Mouse (Mus musculus) retina, adult 2 months (tissue): ENCODE results near the gene Rasgef1b.

Experiments
- DNase-seq: peaks from one replicate; pipeline ENCODE4 v3.0.0-alpha.2; 2012; ENCODE audit warnings: low read depth, low spot score

The Rasgef1b gene

DNA sequence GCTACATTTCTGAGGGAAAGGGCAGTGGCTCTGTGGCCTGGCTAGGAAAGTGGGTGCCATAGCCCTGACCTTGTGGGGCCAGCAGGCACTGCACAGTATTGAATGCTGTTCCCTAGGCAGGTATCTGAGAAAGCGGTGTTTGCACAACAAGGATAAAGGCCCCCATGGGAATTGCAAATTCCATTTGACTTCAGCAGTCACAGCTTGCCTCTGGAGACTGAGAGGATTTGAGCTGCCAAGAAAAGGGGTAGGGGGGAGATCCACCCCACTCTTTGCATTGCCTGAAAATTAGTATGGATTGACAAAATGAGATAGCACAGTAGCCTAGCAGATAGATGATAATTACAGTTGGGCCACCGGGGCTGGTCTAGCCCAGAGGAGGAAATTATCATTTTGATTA is 326.1 kb downstream of the Rasgef1b start:
- no peak for DNase-seq

DNA sequence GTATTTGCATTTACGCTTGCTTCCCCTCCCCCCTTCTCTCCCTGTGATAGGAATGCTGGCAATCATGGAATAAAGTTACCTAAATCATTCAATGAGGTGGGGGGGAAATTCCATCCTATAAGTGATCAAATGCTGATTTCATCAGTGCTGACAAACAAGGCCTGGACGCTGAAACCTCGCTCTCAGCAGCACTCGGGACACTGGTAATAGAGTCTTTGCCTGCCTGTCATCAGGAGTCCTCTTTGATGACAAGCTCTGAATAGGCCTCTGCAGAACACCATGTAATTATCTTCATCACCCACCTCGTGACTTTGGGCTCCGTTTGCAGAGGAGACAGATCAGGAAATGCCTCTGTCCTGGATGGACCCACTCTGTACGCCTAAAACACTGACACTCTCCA is 326.6 kb downstream of the Rasgef1b start:
- no peak for DNase-seq

DNA sequence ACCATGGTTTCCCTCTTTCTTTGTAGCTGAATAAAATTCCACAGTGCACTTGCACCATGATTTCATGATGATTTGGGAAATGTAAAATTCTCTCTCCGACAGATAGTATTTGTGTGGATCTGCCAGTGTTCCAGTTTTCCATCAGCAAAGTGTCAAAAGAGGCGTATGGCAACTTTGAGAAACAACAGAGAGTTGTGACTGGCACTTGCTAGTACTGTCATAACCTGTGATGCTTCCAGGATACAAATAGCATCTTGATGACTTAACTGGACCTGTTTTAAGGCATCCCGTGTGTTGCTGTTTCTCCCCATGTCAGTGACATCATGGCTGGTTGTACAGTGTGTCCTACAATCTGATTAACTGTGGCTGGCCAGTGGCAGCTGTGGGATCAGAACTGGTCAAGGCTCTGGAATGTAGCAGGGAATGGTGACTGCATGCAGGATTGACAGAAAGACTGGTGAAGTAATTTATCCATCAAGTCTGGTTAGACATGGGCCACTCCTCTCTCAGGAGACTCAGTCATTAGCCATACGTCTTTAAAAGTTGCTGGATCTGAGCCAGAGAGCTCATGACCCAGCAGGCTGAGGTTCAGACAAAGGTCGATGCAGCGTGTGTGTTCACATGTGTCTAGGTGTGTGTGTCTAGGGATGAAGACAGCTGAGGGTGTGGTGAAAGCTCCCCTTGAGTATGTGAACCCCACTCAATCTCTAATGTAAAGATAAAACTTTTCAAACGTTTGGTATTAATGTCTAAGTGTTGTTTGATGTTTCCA is 328.8 kb downstream of the Rasgef1b start:
- no peak for DNase-seq

DNA sequence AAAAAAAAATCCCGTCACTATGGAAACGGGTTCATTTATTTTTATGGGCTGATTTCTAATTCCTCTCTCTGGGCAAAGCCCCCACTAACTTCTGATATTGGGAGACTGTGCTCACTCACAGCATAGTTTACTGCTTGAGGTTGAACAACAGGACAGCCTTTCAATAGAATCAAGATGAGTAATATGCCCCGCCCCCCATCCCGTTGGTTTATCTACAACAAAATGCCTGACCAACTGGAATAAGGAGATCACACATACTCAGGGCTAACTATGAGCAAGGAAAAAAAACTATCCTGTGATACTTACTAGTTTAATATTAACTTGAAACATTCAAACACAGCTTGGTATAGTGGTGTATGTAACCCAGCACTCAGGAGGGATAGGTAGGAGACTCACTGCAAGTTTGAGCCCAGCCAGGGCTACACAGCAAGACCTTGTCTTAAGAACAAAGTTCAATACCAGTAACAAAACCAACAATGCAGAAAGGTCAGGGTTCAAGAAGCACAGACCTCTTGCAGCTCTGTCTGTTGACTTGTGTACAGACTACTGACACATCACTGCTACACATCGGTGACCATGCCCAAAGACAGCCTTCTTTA is 330.3 kb downstream of the Rasgef1b start:
- no peak for DNase-seq

DNA sequence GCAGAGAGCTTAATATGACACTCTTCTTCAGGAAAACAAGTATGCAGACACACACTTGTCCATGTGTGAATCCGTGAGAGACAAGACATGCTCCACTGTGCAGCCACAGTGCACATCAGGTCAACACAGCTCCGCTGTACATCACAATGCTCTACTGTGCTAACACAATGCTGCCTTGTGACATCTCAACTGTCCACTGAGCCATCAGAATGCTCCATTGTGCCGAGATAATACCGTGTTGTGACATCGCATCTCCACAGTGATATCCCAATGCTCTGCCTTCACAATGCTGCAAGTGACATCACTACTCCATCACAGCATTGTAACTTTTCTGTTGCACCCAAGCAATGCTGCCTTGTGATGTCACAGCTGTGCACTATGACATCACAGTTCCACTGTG is 334.3 kb downstream of the Rasgef1b start:
- no peak for DNase-seq

DNA sequence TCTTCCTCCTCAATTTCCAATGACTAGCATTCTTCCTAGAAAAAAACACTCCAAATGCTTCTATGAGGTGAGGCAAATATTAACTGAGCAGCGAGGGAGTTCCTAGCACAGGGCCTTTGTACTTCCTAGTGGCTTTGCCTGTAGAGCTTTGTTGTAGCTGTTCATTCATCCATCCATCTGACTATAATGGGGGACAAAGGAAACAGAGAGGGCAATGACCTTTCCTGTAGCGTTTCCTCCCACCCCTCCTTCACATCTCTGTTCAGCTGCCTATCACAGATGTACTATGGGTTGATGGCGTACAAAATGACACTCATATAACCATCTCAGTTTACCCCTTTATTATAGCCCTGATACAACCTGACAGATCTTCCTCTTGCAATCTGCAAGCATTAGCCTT is 337.3 kb downstream of the Rasgef1b start:
- DNase-seq, result no peak

DNA sequence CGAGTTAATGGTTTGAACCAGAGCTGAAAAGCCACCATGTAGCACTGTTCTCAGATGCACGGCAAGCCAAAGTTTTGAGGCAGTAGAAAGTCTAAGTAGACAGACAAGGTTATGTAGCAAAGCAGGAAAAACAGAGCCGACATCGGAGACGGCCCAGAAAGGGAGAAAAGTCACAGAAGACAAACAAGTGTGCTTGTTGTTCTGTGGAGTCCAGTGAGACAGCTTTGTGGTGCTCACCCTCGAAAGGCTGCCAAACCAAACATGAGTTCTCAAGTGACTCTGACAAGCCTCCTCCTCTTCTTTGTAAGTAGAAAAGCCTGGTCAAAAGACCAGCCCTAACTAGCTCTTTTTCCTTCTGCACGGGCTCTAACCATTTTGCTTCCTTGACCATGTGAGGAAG is 338.1 kb downstream of the Rasgef1b start:
- DNase-seq, result no peak

DNA sequence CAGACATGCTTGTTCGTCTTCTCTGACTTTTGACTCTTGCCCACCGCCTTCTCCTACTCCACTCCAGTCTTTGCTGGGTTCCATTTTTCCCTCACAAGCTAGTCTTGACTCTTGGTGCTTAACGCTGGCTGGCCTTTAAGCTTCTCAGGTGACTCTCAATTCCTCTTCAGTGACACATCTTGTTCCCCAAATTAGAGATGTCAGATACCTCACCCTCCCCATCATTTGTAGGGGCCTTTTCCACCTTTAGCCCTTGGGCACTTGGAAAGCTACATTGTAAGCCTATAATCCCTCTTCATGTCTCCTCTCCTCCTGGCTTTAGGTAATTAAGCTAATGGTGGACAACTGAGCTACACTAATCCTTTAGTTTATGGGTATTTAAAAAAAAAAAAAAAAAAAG is 338.6 kb downstream of the Rasgef1b start:
- DNase-seq, result no peak

DNA sequence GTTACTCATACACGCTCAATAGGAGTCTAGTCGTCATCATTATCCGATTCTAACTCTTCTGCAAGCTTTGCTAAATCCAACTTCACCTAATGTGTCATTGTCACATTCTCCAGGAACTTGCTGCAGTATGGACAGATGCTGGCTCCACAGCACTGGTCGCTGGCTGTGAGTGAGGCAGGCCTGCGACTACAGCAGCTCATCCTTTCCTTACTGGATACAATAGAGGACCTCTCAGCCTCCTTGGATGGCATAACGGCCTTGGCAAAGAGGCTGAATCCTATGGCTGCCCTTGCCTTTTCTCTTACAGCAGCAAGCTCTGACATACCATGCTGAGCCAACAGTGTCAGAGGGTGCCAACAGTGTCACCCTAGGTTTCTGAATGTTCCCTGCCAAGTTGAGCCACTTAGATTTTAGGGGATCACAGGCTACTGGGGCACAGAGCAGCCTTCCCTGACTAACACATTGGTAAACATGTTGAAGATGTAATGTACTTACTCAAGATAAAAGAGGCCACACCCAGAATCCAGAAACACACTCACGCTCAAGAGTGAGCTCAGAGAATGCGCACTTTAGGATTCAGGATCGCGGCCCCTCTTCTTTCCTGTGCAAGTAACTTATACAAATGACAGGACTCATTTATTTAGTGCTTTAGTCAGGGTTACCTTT is 340.1 kb downstream of the Rasgef1b start:
- DNase-seq, result no peak

DNA sequence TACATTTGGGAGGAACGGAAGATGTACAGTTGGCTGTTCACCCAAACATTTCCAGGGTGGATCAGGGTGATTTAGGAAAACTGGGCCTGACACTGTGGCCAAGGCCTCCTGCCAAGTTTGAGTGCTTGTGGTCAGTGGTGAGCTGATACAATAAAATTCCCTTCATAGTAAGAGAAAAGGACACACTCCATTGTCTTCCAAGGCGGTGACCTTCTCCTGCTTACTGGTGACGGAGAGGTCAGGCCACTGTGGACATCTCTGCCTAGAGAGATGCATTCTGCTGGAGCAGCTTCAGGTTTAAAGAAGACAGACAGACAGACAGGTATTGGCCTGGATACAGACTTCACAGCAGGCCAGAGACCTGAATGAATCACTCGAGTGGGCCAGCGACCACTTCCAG is 340.7 kb downstream of the Rasgef1b start:
- DNase-seq, result no peak

DNA sequence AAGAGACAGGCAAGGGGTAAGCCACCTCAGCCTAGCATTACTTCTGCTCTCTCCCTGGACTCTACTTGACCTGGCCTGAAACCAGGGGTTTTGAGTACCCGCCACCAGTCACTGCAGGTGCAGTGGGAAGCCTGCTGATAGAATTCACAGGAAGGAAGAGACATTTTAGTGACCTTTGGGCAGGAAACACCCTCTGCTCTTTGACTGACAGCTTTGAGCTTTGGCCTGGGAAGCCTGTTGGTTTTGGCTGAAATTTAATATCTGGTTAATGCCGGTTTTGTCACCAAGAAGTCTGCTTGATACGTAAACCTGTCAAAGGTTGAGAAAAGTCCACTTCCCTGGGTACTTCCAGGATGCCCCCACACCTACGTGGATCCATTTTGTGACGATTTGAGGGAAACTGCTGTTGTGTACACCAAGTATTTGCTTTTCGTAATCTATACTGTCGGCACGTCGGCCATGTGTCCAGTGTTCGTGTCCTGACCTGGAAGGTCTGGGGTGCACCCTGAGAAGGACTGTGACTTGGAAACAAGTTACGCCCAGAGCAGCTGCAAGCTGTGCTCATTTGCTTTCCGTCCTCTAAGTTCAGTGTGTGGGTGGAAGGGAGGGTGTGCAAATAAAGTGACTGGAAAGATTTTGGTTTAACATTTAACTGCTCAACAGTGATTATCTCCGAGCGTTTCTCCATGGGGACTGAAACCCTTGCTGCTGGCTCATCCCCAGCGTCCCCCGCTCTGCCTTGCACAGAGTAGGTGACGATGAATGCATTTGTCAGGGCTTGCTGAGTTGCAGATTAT is 341.5 kb downstream of the Rasgef1b start:
- DNase-seq, result no peak

DNA sequence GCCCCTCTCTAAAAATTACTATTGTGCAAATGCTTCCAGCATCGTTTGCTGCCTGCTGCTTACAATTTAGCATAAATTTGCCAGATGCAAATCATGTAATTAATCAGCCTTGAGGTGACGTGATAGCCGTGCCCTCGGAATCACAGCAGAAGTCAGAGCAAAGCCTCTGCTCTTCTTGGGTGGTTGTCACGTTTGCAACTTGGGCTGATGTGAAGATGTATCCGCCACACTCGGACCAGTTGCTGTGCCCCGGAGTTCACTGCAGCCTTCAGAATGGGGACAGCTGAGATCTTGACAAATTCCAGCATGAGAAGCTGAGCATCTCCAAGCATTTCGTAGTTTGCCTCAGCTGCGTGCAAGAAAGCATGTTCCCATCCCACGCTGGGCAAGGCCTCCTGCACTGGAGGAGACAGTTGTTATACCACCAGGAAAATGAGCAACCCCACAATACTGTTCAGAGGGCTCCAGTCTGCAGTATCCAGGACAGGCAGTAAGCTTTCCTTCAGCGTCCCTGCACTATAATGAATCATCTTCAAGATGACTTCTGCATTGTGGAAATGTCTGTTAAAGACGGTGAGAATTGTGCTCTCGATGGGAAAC is 342.5 kb downstream of the Rasgef1b start:
- no peak for DNase-seq

DNA sequence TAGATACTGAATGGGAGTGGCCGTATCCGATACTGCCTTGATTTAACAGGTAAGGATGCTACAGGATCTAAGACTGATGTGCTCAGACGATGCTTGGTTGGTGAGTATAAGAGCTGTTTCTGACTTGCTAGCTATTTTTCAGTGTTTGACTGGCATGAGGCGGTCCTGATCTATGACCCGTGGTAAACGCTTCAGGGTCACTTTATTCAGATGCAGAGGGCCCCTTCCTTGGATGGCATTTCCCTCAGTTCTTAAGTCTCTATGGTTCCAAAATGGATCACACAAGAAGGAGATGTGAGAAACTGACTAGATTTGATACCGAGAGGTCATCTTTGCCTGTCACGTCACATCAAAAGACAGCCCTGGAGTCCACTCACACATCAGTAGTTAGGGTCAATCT is 343.1 kb downstream of the Rasgef1b start:
- no peak for DNase-seq

DNA sequence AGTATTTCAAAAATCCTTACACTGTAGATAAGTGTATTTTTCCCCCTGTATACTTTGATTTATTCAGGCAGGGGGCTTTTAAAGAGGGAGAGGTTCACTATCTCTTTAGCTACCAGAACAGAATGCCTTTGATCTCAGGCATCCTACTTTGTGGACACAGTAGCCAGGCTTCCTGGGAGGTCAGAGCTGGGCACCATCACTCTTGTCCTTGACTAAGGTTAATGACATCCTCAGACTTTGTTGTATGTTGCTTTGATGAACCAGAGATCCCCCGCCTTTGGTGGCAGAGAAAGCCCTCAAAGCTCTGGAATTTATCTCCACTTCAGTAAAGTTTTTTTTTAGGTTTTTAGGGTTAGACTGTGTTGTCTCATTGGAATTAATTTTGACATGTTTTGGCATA is 343.8 kb downstream of the Rasgef1b start:
- DNase-seq, result no peak

DNA sequence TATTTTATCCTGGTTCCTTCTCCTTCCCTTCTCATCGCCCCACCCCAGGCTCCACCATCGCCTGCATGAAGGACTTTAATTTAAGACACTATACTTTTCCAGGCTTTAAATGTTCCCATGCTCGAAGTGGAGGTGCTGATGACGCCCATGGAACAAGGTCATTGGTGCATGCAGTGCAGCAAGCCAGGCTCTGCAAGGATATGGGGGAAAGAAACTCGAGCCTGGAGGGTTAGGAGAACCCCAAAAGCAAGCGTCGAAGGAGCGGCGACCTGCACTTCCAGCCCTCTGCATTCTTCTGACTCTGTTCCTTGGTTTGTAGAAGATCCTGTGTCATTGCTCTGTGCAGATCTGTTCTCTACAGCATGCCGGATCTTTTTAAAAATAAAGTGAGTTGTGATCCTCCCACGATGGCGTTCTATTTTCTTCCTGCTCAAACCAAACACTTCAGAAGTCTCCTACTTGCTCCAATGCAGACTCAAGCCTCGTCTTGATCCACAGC is 345.0 kb downstream of the Rasgef1b start:
- no peak for DNase-seq

DNA sequence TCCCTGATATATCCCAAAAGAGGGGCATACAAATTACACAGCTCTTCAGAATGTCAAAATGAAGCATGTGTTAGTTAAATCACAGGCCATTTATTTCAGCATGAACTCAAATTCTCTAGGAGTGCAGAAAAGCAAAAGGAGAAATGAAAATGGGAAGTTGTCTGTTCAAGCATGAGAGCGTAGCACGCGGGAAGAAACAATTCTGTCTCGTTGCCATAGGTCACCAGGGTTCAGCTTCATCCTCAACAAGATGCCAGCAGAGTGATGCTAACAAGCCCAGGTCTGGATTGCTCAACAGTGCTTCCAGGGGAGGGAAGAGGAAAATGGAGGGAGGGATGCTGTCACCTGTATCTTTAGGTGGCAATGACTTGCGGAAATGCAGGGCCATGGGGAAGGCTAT is 346.1 kb downstream of the Rasgef1b start:
- no peak for DNase-seq

DNA sequence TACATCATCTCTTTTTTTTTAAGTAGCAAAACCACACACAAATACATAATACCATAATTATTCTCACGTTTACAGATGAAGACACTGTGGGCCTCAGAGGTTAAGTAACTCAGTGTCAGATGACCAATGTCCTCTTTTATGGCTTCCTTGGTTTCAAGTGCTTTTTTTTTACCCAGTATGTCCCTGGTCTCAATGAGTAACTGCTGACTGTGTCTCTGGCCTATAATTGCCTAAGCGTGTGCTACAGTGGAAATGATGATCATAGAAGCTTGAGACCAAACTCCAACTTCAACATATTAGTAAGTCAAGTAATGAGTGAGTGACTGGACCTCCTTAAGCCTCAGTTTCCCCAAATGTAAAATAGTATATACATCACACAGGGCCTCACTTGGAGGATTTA is 347.2 kb downstream of the Rasgef1b start:
- DNase-seq, result no peak

DNA sequence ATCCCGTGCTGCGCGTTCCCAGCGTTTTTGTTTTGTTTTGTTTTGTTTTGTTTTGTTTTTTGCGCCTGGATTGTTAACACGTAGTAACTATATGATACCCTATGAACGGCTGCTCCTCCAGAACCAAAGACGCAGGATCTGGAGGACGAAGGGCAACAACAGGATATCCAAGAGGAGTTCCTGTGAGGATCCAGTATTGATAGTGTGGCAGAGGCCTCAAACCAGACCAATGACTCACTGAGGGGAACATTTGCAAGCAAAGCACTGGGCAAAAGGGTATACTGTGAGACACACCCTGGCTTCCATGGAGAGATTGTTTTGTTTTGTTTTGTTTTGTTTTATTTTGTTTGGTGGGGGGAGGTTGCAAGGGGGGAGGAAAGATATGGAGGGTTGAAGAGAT is 348.0 kb downstream of the Rasgef1b start:
- DNase-seq, result no peak

DNA sequence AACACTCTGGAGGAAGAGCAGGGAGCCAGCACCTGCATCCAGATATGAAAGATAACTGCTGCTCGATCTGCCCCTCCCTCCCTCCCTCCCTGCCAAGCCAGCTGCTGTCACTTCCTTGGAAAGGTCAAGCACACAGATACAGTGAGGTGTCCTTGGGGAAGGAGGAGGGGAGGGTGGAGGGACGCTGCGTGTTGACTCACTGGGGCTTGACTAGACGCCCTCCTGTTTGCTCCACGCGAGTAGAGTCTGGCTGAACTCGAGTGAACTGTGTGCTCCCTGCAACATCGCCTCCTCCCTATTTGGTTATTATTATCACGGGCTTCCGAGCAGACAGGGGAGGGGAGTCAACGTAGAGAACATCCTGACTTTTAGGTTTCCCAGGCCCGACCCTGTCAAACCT is 348.7 kb downstream of the Rasgef1b start:
- DNase-seq, result no peak

DNA sequence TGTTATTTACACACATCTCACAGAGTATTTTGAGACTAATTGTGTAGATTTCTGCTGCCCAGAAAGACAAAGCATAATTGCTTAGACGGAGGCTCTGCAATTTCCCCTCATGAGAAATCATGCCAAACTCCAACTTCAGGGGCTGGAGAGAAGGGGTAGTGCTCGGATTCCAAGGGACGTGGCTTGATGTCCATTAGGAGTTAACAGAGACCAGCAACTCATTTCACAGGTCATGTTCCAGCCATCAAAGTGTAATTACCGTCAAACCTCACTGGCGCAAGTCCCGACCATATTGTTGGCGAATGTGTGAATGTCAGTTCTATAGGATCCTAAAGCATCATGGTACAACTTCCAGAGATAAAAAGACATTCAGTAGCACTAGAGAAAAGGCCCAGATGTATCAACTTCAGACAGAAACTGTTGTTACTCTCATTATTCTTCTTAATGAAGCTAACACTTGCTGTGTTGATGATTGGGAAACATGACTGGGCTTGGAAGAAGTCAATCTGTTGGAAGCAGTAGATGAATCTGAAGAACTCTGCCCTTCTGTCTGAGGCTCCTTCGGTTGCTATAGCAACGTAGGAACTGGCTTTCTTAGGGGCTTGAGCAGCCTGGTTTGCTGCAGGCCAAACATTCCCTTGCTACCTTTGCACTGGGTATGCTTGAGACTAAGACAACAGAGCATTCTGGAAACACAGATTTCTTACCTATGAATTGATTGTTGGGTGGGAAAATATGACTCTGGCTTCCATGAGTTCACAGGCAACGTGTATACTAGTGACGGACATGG is 350.2 kb downstream of the Rasgef1b start:
- DNase-seq, result no peak

DNA sequence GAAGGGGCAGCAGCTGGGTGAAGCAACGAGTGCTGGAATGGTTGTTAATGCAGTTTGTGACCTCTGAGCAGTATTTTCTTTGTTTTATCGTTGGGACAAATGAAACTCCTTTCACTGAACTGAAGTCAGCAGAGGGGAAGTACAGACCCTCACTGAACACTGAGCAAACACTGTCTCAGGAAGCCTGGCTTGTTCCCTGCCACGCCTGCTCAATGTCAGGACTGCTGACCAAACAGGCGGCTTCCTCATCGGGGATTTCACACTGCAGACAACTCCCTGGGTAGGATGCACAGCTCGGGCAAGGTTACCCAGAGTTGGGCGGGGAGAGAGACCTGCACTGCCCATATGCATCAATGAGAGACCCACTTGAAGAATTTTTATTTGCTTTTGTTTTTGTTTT is 353.1 kb downstream of the Rasgef1b start:
- DNase-seq, result no peak
